Mouse (Mus musculus) limb, embryonic 11.5 days (tissue): ENCODE data around the gene Cnbd2. TPM values are rescaled to one million over a fixed set of nuclear protein-coding genes. Genes with fewer than 3 reads are reported as not detected.

Source experiments
- ATAC-seq: fragments of 200-750 bp; cut with Nextera tagmentation; 2 replicates; pipeline ENCODE4 v1.8.0; 2017; ENCODE audit warnings: low read depth; ENCODE audit not compliant: insufficient number of reproducible peaks, low FRiP score, low TSS enrichment
- DNase-seq: peaks from one replicate; pipeline ENCODE4 v3.0.0-alpha.2; 2015; ENCODE audit warnings: low spot score
- H3K27ac ChIP-seq: fragments of 300-500 bp; sonication (generic); replicated peaks from 2 replicates; pipeline ENCODE4 v1.5.1; 2014; ENCODE audit warnings: low read depth, mild to moderate bottlenecking, low read length
- H3K27me3 ChIP-seq: fragments of 300-500 bp; sonication (generic); 2 replicates; pipeline ENCODE4 v1.6.1; 2014; ENCODE audit warnings: mild to moderate bottlenecking, low read length, mixed read lengths; ENCODE audit not compliant: control insufficient read depth, insufficient read depth
- H3K36me3 ChIP-seq: fragments of 300-500 bp; sonication (generic); 2 replicates; pipeline ENCODE4 v1.6.1; 2014; ENCODE audit warnings: mild to moderate bottlenecking, low read length, moderate library complexity, mixed read lengths; ENCODE audit not compliant: control insufficient read depth, insufficient read depth
- H3K4me1 ChIP-seq: fragments of 300-500 bp; sonication (generic); 2 replicates; pipeline ENCODE4 v1.6.1; 2014; ENCODE audit warnings: low read length, mixed read lengths; ENCODE audit not compliant: control insufficient read depth, insufficient read depth
- H3K4me2 ChIP-seq: fragments of 300-500 bp; sonication (generic); 2 replicates; pipeline ENCODE4 v1.6.1; 2014; ENCODE audit warnings: low read depth, mild to moderate bottlenecking, moderate library complexity; ENCODE audit not compliant: severe bottlenecking
- H3K4me3 ChIP-seq: fragments of 300-500 bp; sonication (generic); 2 replicates; pipeline ENCODE4 v1.5.1; 2014; ENCODE audit warnings: low read depth, low read length
- H3K9ac ChIP-seq: fragments of 300-500 bp; sonication (generic); 2 replicates; pipeline ENCODE4 v1.6.1; 2014; ENCODE audit warnings: mild to moderate bottlenecking, low read length
- H3K9me3 ChIP-seq: fragments of 300-500 bp; sonication (generic); 2 replicates; pipeline ENCODE4 v1.6.1; 2016; ENCODE audit warnings: low read length; ENCODE audit not compliant: control insufficient read depth
- WGBS: fragments of 180-500 bp; shearing (Covaris S2); extraction: QIAGEN DNeasy Blood & Tissue Kit; methylation state at CpG from one replicate; pipeline ENCODE4 v1.1.7; 2014; 5-methylcytosine and 5-hydroxymethylcytosine counted together
- polyA plus RNA-seq: library from polyadenylated mRNA; unstranded; fragments of >200 nt; fragmentation: Nextera tagmentation; extraction: Ambion mirVana; gene quantifications from 2 replicates; pipeline ENCODE4 v1.2.1, GENCODE M21; 2014

The Cnbd2 gene
- polyA plus RNA-seq, 1 experiment from 2014 or later = 3.1 TPM

- Histone ChIP-seq H3K9me3 (no peaks in the 10 kb centered on the region), H3K36me3 (peaks cover 3% of the 10 kb centered on the region; the same call in 1 of the 2 replicates), H3K4me1 (no peaks in the 10 kb centered on the region), H3K27ac (no peak overlapping the region), H3K9ac (no peak overlapping the region), H3K27me3 (no peaks in the 10 kb centered on the region), H3K4me2 (no peak overlapping the region), H3K4me3 (no peak overlapping the region)
- no peak for ATAC-seq
- WGBS = 88% methylated on average over 2 of the region's 2 CpGs
- no peak for DNase-seq
Measured at GRCm38 (mm10) chr2:156288222-156288621, 23.9 kb upstream of the Cnbd2 start.

GRCm38 (mm10) chr2:156289552-156290160 is 22.4 kb upstream of the Cnbd2 start:
- peaks cover 3% of the 10 kb centered on the region; the same call in 1 of the 2 replicates for H3K36me3 ChIP-seq
- no peak overlapping the region for H3K27ac ChIP-seq
- H3K9ac ChIP-seq = no peak overlapping the region
- H3K9me3 ChIP-seq = no peaks in the 10 kb centered on the region
- H3K4me3 ChIP-seq = no peak overlapping the region
- H3K4me1 ChIP-seq = no peaks in the 10 kb centered on the region
- H3K27me3 ChIP-seq = no peaks in the 10 kb centered on the region
- no peak overlapping the region for H3K4me2 ChIP-seq
- WGBS = 94% methylated on average over 2 of the region's 2 CpGs
- no peak for ATAC-seq
- no peak for DNase-seq

- ATAC-seq = no peak
- Histone ChIP-seq H3K27me3 (no peaks in the 10 kb centered on the region), H3K27ac (no peak overlapping the region), H3K9ac (no peak overlapping the region), H3K4me3 (no peak overlapping the region), H3K36me3 (peaks cover 5% of the 10 kb centered on the region), H3K4me1 (no peaks in the 10 kb centered on the region), H3K9me3 (no peaks in the 10 kb centered on the region), H3K4me2 (no peak overlapping the region)
- WGBS = 87% methylated on average over 1 of the region's 1 CpGs
- no peak for DNase-seq
Measured at GRCm38 (mm10) chr2:156291998-156292397, 20.1 kb upstream of the Cnbd2 start.

GRCm38 (mm10) chr2:156295601-156296063 is 16.5 kb upstream of the Cnbd2 start:
- 94% methylated on average over 2 of the region's 2 CpGs for WGBS
- Histone ChIP-seq H3K4me3 (no peak overlapping the region), H3K9ac (no peak overlapping the region)

GRCm38 (mm10) chr2:156296190-156296589 is 15.9 kb upstream of the Cnbd2 start:
- 95% methylated on average over 3 of the region's 3 CpGs for WGBS
- peaks cover 10% of the 10 kb centered on the region for H3K36me3 ChIP-seq
- no peak for ATAC-seq

More at GRCm38 (mm10) chr2:156295601-156296063, 16.5 kb upstream of the Cnbd2 start:
- Histone ChIP-seq H3K27me3 (no peaks in the 10 kb centered on the region), H3K4me1 (no peaks in the 10 kb centered on the region), H3K27ac (no peak overlapping the region), H3K4me2 (no peak overlapping the region), H3K9me3 (no peaks in the 10 kb centered on the region), H3K36me3 (peaks cover 4% of the 10 kb centered on the region)
- DNase-seq (no peak), ATAC-seq (no peak)

GRCm38 (mm10) chr2:156297653-156298052 is 14.4 kb upstream of the Cnbd2 start:
- Histone ChIP-seq H3K27ac (no peak overlapping the region), H3K4me2 (no peak overlapping the region), H3K9ac (no peak overlapping the region), H3K4me1 (no peaks in the 10 kb centered on the region), H3K27me3 (no peaks in the 10 kb centered on the region), H3K36me3 (peaks cover 13% of the 10 kb centered on the region), H3K9me3 (no peaks in the 10 kb centered on the region), H3K4me3 (no peak overlapping the region)
- ATAC-seq = no peak
- WGBS = 93% methylated on average over 3 of the region's 3 CpGs
- DNase-seq = no peak

More at GRCm38 (mm10) chr2:156296190-156296589, 15.9 kb upstream of the Cnbd2 start:
- H3K9ac ChIP-seq = no peak overlapping the region
- H3K4me3 ChIP-seq = no peak overlapping the region
- no peaks in the 10 kb centered on the region for H3K4me1 ChIP-seq
- no peaks in the 10 kb centered on the region for H3K27me3 ChIP-seq
- H3K4me2 ChIP-seq = no peak overlapping the region
- H3K27ac ChIP-seq = no peak overlapping the region
- no peaks in the 10 kb centered on the region for H3K9me3 ChIP-seq
- no peak for DNase-seq

GRCm38 (mm10) chr2:156298458-156298857 is 13.6 kb upstream of the Cnbd2 start:
- DNase-seq = no peak
- 88% methylated on average over 7 of the region's 7 CpGs for WGBS

GRCm38 (mm10) chr2:156302063-156302462 is 10.0 kb upstream of the Cnbd2 start:
- Histone ChIP-seq H3K4me2 (no peak overlapping the region), H3K9me3 (no peaks in the 10 kb centered on the region), H3K36me3 (peaks cover 15% of the 10 kb centered on the region), H3K4me1 (no peaks in the 10 kb centered on the region), H3K27me3 (no peaks in the 10 kb centered on the region), H3K9ac (no peak overlapping the region), H3K4me3 (no peak overlapping the region), H3K27ac (no peak overlapping the region)
- DNase-seq (no peak), ATAC-seq (no peak)
- WGBS = 87% methylated on average over 4 of the region's 4 CpGs

More at GRCm38 (mm10) chr2:156298458-156298857, 13.6 kb upstream of the Cnbd2 start:
- H3K9me3 ChIP-seq = no peaks in the 10 kb centered on the region
- no peak overlapping the region for H3K9ac ChIP-seq
- no peak overlapping the region for H3K27ac ChIP-seq
- H3K4me1 ChIP-seq = no peaks in the 10 kb centered on the region
- no peak overlapping the region for H3K4me2 ChIP-seq
- H3K4me3 ChIP-seq = no peak overlapping the region
- ATAC-seq = no peak
- H3K36me3 ChIP-seq = peaks cover 13% of the 10 kb centered on the region
- H3K27me3 ChIP-seq = no peaks in the 10 kb centered on the region

- Histone ChIP-seq H3K9ac (no peak overlapping the region), H3K27me3 (no peaks in the 10 kb centered on the region), H3K4me3 (no peak overlapping the region), H3K4me2 (no peak overlapping the region), H3K9me3 (no peaks in the 10 kb centered on the region), H3K4me1 (no peaks in the 10 kb centered on the region), H3K27ac (no peak overlapping the region), H3K36me3 (peaks cover 13% of the 10 kb centered on the region)
- ATAC-seq (no peak), DNase-seq (no peak)
- 86% methylated on average over 4 of the region's 4 CpGs for WGBS
Measured at GRCm38 (mm10) chr2:156304351-156304750, 7.7 kb upstream of the Cnbd2 start.
